Mouse (Mus musculus) heart, adult 9 months (tissue): ENCODE measurements at regions not wholly inside any gene's neighbourhood (a gene's known extent, or its start where the extent isn't known, plus 50 kb on each side); places are given as distances from the start of the nearest gene placed in this dataset.
A peak's percentile ranks its signal among the peaks of the same experiment; 100 is the strongest.
"Not testable (repeated sequence)": the region's sequence is repeated elsewhere in the genome, so short reads cannot be mapped to it uniquely, and the experiment has no call there.

Experiments used
- DNase-seq, 2 experiments: peaks; one replicate each; pipeline ENCODE4 v3.0.0; 2022; ENCODE audit warnings: low spot score in 2 of 2

DNA sequence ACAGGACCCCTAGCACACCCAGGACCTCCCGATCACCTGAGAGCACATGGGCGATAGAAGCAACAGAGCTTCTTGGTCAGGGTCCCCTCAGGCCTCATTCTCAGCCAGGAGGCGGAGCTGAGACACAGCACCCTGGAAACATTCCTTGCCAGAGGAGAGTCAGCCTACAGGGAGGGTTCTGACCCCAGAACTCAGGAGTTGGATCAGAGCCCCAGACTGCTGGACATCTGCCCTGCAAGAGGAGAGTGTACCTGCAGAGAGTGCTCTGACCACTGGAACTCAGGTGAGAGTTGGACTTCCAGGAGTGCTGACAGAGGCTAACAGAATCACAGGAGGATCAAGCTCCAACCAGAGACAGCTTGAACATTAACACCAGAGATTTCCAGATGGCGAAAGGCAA is 76.1 kb downstream of the Gpr85 start:
- DNase-seq, result not testable (repeated sequence)

DNA sequence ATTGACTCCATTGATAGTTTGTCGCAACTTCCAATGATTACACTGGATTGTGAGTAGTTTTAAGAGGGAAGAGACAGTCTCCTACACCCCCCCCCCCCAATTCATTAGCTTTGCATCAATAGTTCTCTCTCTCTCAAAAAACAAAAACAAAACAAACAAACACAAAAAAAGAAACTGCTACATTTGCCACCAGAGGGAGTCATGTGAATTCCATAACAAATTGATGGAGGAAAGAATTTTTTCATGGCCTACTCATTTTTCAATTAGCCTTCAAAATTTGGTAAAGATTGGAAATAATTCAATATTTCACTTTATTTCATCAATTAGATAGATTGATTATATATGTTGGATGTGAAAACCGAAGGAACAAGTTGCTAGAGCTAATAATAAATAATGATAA is 80.3 kb downstream of the Gpr85 start:
- DNase-seq, result no peak

DNA sequence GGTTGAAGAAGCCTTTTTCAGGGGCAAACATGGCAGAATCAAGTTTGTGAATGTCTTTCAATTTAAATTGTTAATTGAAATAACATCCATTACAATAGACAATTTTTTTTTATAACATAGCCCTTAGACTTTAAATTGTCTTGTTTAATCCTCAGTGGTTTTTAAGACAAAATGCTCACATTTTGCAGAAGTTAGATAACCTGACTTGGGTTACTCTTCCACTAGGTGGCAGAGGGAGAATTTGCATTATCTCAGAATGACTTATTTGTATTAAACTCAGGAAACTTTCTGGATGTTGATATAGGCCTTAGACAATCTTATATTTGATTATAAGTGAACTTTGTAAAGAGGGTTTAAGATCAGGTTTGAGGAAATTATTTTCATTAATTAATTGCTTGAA is 80.8 kb downstream of the Gpr85 start:
- DNase-seq, result no peak

DNA sequence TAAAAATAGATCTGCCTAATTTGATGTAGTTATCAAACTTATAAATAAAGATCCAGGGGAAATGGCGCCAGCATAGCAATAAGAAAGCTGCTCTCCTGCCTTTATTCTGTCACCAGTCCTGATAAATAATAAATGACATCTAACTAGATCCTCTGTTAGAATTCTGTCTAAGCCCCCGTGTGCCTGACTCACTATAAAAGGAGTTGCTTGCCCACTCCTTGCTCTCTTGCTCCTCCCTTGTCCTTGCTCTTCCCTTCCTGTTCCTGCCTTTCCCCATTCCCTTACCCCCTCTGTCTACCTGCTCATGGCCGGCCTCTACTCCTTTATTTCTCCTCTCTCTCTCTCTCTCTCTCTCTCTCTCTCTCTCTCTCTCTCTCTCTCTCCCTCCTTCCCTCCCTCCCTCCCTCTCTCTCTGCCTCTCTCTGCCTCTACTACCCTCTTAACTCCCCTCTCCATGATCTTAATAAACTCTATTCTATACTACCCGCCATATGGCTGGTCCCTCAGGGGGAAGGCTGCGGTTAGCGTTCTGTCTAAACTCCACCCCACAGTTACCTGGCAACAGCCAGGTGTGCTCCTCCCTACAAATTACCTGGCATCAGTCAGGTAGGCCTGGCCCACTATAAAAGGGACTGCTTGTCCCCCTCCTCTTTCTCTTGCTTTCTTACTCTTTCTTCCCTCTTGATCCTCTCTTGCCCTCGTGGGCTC is 71.3 kb upstream of the Bmt2 start:
- no peak for DNase-seq

DNA sequence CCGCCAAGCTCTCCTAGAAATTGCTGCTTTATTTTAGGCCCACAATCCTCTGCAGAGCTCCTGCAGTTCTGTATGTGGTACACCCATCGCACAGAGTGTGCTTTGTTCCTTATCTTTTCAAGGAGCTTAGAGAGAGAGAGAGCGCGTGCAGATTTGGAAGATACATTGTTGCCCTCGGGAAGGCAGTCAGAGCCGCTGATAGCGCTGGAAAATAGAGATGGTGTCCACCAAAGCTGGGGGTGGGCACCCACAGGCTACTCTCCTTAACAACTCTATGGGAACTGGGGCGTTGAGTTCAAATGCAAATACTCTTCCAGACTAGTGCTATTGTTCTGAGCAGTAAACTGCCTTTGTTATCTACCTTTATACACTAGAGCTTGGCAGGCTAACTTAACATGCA is 70.2 kb upstream of the Bmt2 start:
- no peak for DNase-seq

DNA sequence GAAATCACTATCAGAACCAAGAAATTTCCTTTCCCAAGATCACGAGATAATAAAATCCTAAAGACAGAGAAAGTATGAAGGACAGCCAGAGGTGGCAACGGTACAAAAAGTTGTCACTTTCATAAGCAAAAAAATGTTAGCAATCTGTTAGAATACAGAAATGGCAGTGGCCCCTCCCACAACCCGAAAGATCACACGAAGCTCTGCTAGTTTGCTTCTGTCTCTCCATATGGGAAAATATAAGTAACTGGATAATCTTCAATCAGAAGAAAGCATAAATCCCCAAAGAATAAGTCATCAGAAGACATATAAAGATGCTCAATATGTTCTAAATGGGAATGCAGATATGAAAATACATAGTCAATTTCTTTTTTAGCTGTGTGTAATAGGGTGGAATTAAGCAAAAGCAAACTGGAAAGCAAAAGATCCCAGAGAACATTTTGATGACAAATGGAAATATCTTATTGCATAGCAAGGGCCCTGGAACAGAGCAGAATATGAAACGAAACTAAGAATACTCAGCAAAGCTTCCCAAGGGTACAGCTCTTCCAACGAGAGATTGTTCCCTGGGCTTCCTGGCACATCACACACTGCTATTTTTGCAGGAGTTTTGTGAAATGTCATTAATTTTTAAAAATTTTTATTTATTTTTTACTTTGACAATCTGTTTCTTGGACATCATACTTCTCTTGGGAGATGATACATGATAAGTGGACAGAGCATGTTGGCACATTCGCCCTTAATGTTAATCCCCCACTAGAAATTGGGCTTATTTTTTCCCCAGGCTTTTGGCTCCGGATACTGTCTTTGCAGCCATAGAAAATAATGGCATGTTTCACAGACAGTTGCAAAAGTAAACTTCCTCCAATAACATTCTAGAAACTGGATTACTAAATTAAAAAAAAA is 69.1 kb upstream of the Bmt2 start:
- DNase-seq, result peak; percentile 23 to 40
